Mouse (Mus musculus): ENCODE measurements at regions not wholly inside any gene's neighbourhood (a gene's known extent, or its start where the extent isn't known, plus 50 kb on each side); places are given as distances from the start of the nearest gene placed in this dataset.

- Histone ChIP-seq H3K9ac (no peak overlapping the region), H3K4me3 (no peak overlapping the region), H3K9me3 (no peaks in the 10 kb centered on the region), H3K27ac (no peak overlapping the region), H3K27me3 (replicated peaks) (no peaks in the 10 kb centered on the region), H3K4me1 (no peaks in the 10 kb centered on the region), H3K4me2 (replicated peaks) (peak overlapping the region; percentile 40), H3K36me3 (no peaks in the 10 kb centered on the region)
- peak; percentile 48; the same call in 1 of the 2 replicates for ATAC-seq (ENCODE audit: low FRiP score, low read depth)
- 14% methylated on average over 16 of the region's 16 CpGs for WGBS
These were observed 281.2 kb upstream of the Jmjd1c start for GRCm38 (mm10) chr10:66814565-66815201.

DNA sequence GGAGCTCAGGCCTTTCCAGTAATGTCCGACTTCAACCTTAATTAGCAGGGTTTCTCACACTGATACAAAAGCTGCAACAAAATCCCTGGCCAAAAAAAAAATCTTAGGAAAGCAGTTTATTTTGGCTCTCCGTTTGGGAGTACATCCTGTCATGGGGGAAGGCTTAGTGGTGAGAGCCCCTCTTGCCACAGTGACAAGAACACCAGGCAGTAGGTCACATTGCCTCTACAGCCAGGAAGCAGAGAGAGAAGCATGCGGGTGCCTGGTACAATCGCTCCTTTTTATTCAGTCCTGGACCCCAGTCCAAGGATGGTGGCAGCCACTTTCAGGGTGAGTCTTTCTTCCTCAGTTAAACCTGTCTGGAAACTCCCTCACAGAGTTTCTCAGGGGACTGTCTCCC, 280.0 kb upstream of the Jmjd1c start:
- H3K27me3 ChIP-seq (replicated peaks), result no peaks in the 10 kb centered on the region
- no peak overlapping the region for H3K4me2 ChIP-seq (replicated peaks)
- no peaks in the 10 kb centered on the region for H3K36me3 ChIP-seq
- no peaks in the 10 kb centered on the region for H3K9me3 ChIP-seq
- no peak overlapping the region for H3K27ac ChIP-seq
- H3K4me1 ChIP-seq, result no peaks in the 10 kb centered on the region
- no peak overlapping the region for H3K9ac ChIP-seq
- WGBS, result 92% methylated on average over 4 of the region's 4 CpGs
- no peak for ATAC-seq (ENCODE audit: low FRiP score, low read depth)
- H3K4me3 ChIP-seq, result no peak overlapping the region

GRCm38 (mm10) chr10:66816776-66817175, 279.1 kb upstream of the Jmjd1c start:
- H3K4me1 ChIP-seq, result no peaks in the 10 kb centered on the region
- WGBS, result 85% methylated on average over 13 of the region's 13 CpGs
- H3K36me3 ChIP-seq, result no peaks in the 10 kb centered on the region
- no peak overlapping the region for H3K9ac ChIP-seq
- H3K27me3 ChIP-seq (replicated peaks), result no peaks in the 10 kb centered on the region
- no peaks in the 10 kb centered on the region for H3K9me3 ChIP-seq
- no peak overlapping the region for H3K4me2 ChIP-seq (replicated peaks)
- no peak for ATAC-seq (ENCODE audit: low FRiP score, low read depth)
- H3K4me3 ChIP-seq, result no peak overlapping the region
- H3K27ac ChIP-seq, result no peak overlapping the region

DNA sequence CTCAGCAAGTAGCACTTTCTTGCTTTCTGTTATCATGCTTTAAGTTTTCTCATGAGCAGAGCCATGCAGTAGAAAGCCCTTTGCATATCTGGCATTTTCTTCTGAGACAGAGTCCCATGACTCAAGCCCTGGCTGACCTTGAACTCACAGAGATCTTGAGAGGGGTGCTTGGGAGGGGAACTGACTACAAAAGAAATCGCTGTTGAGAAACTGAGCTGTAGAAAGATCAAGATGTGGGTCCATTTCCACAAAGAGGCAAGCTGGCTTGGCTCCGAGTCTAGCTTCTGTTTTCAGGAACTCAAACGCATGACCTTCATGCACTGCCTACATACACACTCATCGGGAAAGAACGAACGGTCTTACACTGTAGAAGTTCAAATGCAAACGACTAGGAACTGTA, 278.0 kb upstream of the Jmjd1c start:
- H3K9ac ChIP-seq, result no peak overlapping the region
- WGBS, result 88% methylated on average over 7 of the region's 7 CpGs
- H3K4me3 ChIP-seq, result no peak overlapping the region
- H3K36me3 ChIP-seq, result no peaks in the 10 kb centered on the region
- H3K9me3 ChIP-seq, result no peaks in the 10 kb centered on the region
- no peak overlapping the region for H3K27ac ChIP-seq
- ATAC-seq (ENCODE audit: low FRiP score, low read depth), result no peak
- H3K4me2 ChIP-seq (replicated peaks), result no peak overlapping the region
- no peaks in the 10 kb centered on the region for H3K27me3 ChIP-seq (replicated peaks)
- no peaks in the 10 kb centered on the region for H3K4me1 ChIP-seq

DNA sequence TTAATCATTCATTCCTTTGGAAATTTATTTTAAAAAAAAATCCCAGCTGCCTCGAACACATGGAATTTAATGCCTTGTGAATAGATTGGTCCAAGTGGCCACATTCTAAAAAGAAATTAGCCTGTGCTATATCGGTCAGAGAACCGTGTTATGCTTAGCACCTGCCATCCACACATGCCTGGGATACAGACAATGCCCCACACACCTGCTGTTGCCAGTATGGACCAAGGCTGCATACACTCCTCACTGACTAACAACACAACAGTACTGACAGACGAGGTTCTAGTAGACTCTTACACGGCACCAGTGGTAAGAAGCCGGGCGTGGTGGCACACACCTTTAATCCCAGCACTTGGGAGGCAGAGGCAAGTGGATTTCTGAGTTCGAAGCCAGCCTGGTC, 276.4 kb upstream of the Jmjd1c start:
- Histone ChIP-seq H3K27ac (no peak overlapping the region), H3K9me3 (no peaks in the 10 kb centered on the region), H3K9ac (no peak overlapping the region), H3K27me3 (replicated peaks) (no peaks in the 10 kb centered on the region), H3K4me3 (no peak overlapping the region), H3K36me3 (no peaks in the 10 kb centered on the region), H3K4me2 (replicated peaks) (no peak overlapping the region), H3K4me1 (no peaks in the 10 kb centered on the region)
- WGBS, result 89% methylated on average over 8 of the region's 8 CpGs
- no peak for ATAC-seq (ENCODE audit: low FRiP score, low read depth)

- ATAC-seq (ENCODE audit: low FRiP score, low read depth), result no peak
- no peaks in the 10 kb centered on the region for H3K27me3 ChIP-seq (replicated peaks)
- no peaks in the 10 kb centered on the region for H3K36me3 ChIP-seq
- H3K9ac ChIP-seq, result no peak overlapping the region
- WGBS, result 86% methylated on average over 3 of the region's 3 CpGs
- no peaks in the 10 kb centered on the region for H3K9me3 ChIP-seq
- no peaks in the 10 kb centered on the region for H3K4me1 ChIP-seq
- H3K4me3 ChIP-seq, result no peak overlapping the region
- H3K4me2 ChIP-seq (replicated peaks), result no peak overlapping the region
- no peak overlapping the region for H3K27ac ChIP-seq
These were observed 270.2 kb upstream of the Jmjd1c start for GRCm38 (mm10) chr10:66825737-66826136.

DNA sequence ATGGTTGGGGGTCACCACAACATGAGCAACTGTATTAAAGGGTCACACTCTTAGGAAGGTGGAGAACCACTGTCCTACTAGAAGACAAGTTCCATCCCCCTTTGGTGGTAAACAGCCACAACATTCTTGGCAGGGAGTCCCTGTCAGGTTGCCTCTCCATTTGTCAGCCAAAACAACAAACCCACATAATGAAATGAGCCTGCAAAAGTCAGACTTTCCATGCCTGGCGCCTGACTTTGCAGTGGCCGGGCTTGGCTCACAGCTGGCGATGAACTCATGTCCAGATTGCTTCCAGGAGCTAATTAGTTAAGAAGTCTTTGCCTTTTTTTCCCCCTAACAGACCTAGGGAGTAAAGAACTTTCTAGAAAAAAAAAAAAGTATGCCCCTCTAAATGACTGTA, 269.6 kb upstream of the Jmjd1c start:
- no peaks in the 10 kb centered on the region for H3K27me3 ChIP-seq (replicated peaks)
- no peak overlapping the region for H3K9ac ChIP-seq
- no peak overlapping the region for H3K4me3 ChIP-seq
- no peak overlapping the region for H3K27ac ChIP-seq
- no peaks in the 10 kb centered on the region for H3K36me3 ChIP-seq
- H3K9me3 ChIP-seq, result no peaks in the 10 kb centered on the region
- no peak for ATAC-seq (ENCODE audit: low FRiP score, low read depth)
- no peak overlapping the region for H3K4me2 ChIP-seq (replicated peaks)
- WGBS, result 71% methylated on average over 3 of the region's 3 CpGs
- H3K4me1 ChIP-seq, result no peaks in the 10 kb centered on the region

DNA sequence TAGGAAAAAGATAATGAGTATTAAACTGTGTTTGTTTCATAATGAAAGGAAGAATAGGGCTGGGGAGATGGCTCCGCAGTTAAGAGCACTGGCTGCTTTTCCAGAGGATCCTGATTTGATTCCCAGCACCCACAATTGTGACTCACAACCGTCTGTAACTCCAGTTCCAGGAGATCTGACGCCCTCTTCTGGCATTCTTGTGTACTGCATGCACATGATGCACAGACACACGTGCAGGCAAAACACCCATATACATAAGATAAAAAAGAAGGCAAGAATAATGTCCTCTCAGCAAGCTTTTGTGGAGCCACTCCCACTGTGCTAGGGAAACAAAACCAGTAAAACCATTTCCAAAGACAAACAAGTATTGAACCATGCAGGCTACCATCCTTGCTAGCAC, 261.0 kb upstream of the Jmjd1c start:
- Histone ChIP-seq H3K4me1 (no peaks in the 10 kb centered on the region), H3K9me3 (no peaks in the 10 kb centered on the region), H3K27me3 (replicated peaks) (no peaks in the 10 kb centered on the region), H3K27ac (no peak overlapping the region), H3K4me3 (no peak overlapping the region), H3K36me3 (no peaks in the 10 kb centered on the region), H3K9ac (no peak overlapping the region), H3K4me2 (replicated peaks) (no peak overlapping the region)
- ATAC-seq (ENCODE audit: low FRiP score, low read depth), result no peak
- 69% methylated on average over 4 of the region's 4 CpGs for WGBS

DNA sequence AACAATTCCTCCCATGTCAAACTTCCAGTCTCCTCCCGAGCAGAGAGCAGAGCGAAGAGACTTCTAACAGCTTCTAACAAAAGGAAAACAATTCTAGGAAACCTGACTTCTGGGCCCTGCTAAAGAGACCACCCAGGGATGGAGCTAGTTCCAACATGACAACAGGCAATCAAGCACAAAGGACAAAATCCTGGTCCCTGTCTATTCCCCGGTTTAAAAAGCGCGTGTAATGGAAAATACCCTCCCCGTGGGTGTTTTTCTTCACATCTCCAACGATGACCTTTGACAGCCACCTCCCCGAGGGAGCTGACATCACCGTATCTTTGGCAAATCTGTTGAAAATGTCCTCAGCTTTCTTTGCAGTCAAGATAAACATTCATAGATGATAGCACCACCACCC, 256.9 kb upstream of the Jmjd1c start:
- Histone ChIP-seq H3K9me3 (no peaks in the 10 kb centered on the region), H3K36me3 (no peaks in the 10 kb centered on the region), H3K4me3 (no peak overlapping the region), H3K27ac (no peak overlapping the region), H3K4me2 (replicated peaks) (no peak overlapping the region), H3K9ac (no peak overlapping the region), H3K4me1 (no peaks in the 10 kb centered on the region), H3K27me3 (replicated peaks) (no peaks in the 10 kb centered on the region)
- ATAC-seq (ENCODE audit: low FRiP score, low read depth), result no peak
- WGBS, result 49% methylated on average over 9 of the region's 9 CpGs

GRCm38 (mm10) chr10:66843258-66843657, 252.7 kb upstream of the Jmjd1c start:
- Histone ChIP-seq H3K36me3 (no peaks in the 10 kb centered on the region), H3K9me3 (no peaks in the 10 kb centered on the region), H3K9ac (no peak overlapping the region), H3K27me3 (replicated peaks) (no peaks in the 10 kb centered on the region), H3K4me3 (no peak overlapping the region), H3K4me2 (replicated peaks) (no peak overlapping the region), H3K27ac (no peak overlapping the region), H3K4me1 (no peaks in the 10 kb centered on the region)
- WGBS, result 79% methylated on average over 2 of the region's 2 CpGs
- ATAC-seq (ENCODE audit: low FRiP score, low read depth), result no peak

GRCm38 (mm10) chr10:66848778-66849177, 247.1 kb upstream of the Jmjd1c start:
- WGBS, result 90% methylated on average over 5 of the region's 5 CpGs

DNA sequence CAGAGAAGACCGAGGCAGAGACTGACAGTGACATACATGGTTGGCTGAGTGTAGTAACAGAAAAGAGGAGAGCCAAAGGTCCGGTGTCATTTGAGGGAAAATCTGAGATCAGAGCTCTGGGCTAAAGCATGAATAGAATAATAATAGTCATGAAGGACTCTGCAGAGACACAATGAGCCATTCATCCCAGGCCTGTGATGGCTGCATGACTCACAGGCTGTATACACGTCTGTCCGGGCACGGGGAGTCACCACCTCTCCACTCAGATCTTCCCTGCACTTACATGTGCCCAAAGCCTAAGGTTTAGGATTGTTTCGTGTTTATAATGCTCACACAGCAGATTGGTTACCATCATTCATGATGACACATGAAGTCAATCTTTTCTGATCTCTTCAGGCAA, 246.2 kb upstream of the Jmjd1c start:
- WGBS, result 65% methylated on average over 6 of the region's 6 CpGs
- no peaks in the 10 kb centered on the region for H3K27me3 ChIP-seq (replicated peaks)
- ATAC-seq (ENCODE audit: low FRiP score, low read depth), result no peak
- H3K36me3 ChIP-seq, result no peaks in the 10 kb centered on the region
- H3K4me1 ChIP-seq, result no peaks in the 10 kb centered on the region
- no peaks in the 10 kb centered on the region for H3K9me3 ChIP-seq
- H3K9ac ChIP-seq, result no peak overlapping the region
- H3K4me3 ChIP-seq, result no peak overlapping the region
- no peak overlapping the region for H3K4me2 ChIP-seq (replicated peaks)
- H3K27ac ChIP-seq, result no peak overlapping the region

More at GRCm38 (mm10) chr10:66848778-66849177, 247.1 kb upstream of the Jmjd1c start:
- H3K4me2 ChIP-seq (replicated peaks), result no peak overlapping the region
- H3K27me3 ChIP-seq (replicated peaks), result no peaks in the 10 kb centered on the region
- no peak overlapping the region for H3K9ac ChIP-seq
- H3K4me1 ChIP-seq, result no peaks in the 10 kb centered on the region
- no peak overlapping the region for H3K27ac ChIP-seq
- H3K9me3 ChIP-seq, result no peaks in the 10 kb centered on the region
- H3K4me3 ChIP-seq, result no peak overlapping the region
- no peaks in the 10 kb centered on the region for H3K36me3 ChIP-seq
- no peak for ATAC-seq (ENCODE audit: low FRiP score, low read depth)

- Histone ChIP-seq H3K4me3 (no peak overlapping the region), H3K27me3 (replicated peaks) (no peaks in the 10 kb centered on the region), H3K9ac (no peak overlapping the region), H3K4me1 (no peaks in the 10 kb centered on the region), H3K4me2 (replicated peaks) (no peak overlapping the region), H3K27ac (no peak overlapping the region), H3K9me3 (no peaks in the 10 kb centered on the region), H3K36me3 (no peaks in the 10 kb centered on the region)
- 72% methylated on average over 4 of the region's 4 CpGs for WGBS
- no peak for ATAC-seq (ENCODE audit: low FRiP score, low read depth)
These were observed 244.9 kb upstream of the Jmjd1c start for GRCm38 (mm10) chr10:66850972-66851478.
